Mouse (Mus musculus): Measurements from ENCODE around the gene Spon2.

GRCm38 (mm10) chr5:33239934-33240333 lies 21.7 kb upstream of the Spon2 start:
- TF ChIP-seq CTCF (conservative IDR thresholded peaks at IDR 0.05; ENCODE audit: low read length) (no peak), NANOG (IDR thresholded peaks at IDR 0.05; ENCODE audit: borderline replicate concordance, low read length) (no peak)
